Mouse (Mus musculus): Measurements from ENCODE around the gene Cacnb2.

The Cacnb2 gene

GRCm38 (mm10) chr2:14787983-14788382 lies 185.1 kb downstream of the Cacnb2 start:
- DNase-seq = no peak

GRCm38 (mm10) chr2:14801446-14802046 lies 198.7 kb downstream of the Cacnb2 start:
- DNase-seq = no peak

DNA sequence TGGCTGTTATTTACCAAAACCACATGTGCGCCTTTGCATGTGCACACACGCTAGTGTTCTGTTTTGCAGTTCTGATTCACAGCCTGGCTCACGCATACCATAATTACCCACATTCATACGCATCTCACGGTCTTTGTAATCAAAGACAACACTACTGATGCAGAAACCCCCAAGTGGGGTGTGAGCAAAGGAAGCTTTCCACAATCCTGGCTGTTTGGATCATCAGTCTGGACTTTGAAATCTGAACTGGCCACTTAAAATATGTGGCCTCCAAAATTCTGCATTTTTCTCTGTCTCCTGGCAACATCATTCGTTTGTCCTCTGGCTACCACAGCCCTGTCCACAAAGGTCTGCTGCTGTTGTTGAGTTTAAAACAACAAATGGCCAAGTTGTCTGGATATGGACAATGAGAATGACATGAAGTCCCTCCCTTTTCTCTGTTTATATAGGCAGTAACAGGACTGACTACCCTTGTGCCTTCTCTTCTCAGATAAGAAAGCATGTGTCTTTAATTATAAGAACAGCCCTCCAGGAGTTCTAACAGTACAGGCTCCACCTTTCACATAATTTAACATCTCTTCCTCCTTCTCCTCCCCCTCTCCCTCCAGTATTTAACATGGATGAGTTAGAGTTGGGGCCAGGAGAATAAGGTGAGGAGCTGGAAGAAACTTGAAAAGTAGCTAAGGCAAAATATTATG lies 204.9 kb downstream of the Cacnb2 start:
- DNase-seq = no peak

DNA sequence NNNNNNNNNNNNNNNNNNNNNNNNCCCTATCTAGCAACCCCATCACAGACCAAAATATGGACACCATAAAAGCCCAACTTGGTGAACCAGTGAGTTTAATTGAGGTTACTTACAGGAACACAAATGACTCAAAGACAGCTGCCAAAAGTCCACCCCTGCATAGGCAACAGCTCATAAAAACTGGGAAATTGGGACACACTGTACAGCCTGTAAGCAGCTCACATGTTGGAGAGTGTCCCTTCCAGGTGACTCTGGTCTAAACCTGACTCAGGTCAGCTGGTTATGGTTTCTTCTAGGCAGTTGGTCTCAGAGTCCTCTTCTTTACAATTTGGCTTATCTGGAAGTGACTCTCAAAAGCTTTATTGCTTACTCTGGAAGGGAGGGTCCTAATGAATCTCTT lies 212.1 kb downstream of the Cacnb2 start:
- DNase-seq = no peak

DNA sequence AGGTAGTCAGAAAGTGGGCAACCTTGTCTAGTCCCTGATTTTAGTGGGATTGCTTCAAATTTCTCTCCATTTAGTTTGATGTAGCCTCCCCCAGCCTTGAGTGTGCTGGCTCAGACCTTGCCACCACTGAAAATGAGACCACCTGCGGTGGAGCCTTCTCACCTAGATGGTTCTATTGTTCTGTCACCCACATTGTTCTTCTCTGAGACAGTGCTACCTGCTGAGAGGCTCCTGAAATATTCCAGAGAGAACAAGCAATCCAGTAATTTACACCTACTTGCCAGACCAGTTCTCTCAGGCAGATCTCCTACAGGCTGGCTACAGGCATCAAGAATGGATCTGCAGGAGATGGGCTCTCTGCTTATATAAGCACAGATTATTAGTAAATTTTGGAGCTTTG lies 215.8 kb downstream of the Cacnb2 start:
- DNase-seq = no peak

GRCm38 (mm10) chr2:14820946-14821345 lies 218.1 kb downstream of the Cacnb2 start:
- no peak for DNase-seq

- DNase-seq = no peak
Measured at GRCm38 (mm10) chr2:14823105-14823504, 220.2 kb downstream of the Cacnb2 start.

DNA sequence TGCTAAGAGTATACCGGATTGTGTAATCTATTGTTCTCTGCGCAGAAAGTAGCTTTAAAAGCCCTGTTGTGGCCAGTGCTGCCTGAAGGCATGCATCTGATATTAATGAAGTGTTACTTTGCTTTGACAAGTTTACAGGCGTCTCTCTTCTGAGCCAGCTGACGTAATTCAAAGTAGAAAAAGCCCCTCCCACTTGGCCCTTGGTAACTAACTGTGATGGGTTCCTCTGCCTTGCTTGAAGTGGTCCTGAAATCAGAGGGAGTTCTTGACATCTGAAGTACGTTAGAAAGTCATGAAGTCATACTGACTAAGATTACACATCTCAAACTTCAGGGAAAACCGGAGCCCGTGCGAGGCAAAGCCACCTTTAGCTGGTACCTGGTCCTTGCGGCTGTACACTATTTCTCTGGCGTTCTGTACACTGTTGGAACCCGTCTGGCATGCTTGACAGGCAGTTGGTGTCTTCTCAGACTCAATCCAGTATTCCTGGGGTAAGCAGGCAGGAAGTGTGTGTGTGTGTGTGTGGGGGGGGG lies 221.0 kb downstream of the Cacnb2 start:
- peak; percentile 26 for DNase-seq

DNA sequence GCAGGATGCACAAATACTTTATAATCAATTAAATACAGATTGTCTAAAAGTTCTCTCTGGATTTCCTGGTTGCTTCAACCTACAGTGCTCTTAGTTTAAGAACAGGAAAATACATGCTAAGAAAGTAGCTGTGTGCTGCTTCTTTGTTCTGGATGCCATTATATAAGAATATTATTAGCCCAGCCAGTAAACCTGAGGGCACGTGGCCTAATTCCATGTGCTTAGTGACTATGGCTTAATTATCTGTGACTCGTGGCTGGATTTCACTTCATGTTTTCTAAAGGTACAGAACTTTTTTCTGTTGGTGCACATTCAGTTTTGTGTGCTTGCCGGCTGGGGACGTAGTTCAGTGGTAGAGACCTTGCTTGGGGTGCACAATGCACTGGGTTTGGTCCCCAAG lies 222.3 kb downstream of the Cacnb2 start:
- DNase-seq = no peak

- DNase-seq = no peak
Measured at GRCm38 (mm10) chr2:14829451-14829850, 226.6 kb downstream of the Cacnb2 start.

- DNase-seq = no peak
Measured at GRCm38 (mm10) chr2:14831308-14831707, 228.4 kb downstream of the Cacnb2 start.

GRCm38 (mm10) chr2:14834700-14835317 lies 231.9 kb downstream of the Cacnb2 start:
- peak; percentile 4 for DNase-seq

DNA sequence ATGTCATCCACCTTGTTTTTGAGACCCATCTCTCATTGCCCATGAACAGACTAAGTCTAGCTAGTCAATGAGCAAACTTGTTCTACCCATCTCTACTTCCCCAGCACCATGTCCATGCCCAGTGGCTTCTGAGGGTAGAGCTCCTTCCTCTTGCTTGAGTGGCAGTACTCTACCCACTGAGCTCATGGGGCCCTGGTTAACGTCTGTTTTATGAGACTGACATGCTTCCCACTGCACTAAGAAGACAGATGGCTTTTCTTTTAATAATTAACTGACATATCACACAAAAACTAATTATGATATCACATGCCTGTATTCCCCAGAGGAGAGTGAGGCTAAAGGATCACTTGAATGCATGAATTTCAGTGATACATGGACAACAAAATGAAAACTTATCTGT lies 238.4 kb downstream of the Cacnb2 start:
- DNase-seq = no peak

GRCm38 (mm10) chr2:14846727-14847126 lies 243.8 kb downstream of the Cacnb2 start:
- DNase-seq = no peak

GRCm38 (mm10) chr2:14847188-14847587 lies 244.3 kb downstream of the Cacnb2 start:
- no peak for DNase-seq

DNA sequence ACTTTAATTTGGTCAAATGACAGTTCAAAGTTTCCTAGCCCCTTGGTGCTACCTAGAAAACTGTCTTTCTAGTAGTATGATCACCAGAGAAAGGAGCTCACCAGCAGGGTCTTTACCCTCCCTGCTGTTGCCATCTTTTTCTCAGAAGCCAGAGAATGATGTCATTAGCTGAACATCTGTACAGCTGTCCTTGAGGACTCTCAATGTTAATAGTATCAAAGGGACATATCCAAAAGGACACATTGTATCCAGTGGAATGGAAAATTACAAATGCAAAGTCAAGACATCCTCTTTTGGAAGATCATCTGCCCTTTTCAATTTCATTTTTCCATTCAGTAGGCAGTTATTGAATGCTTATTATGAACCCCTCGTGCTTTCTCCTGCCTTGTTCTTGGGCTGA lies 247.9 kb downstream of the Cacnb2 start:
- DNase-seq = no peak

- peak; percentile 7 for DNase-seq
Measured at GRCm38 (mm10) chr2:14851383-14851782, 248.5 kb downstream of the Cacnb2 start.

GRCm38 (mm10) chr2:14854054-14854453 lies 251.2 kb downstream of the Cacnb2 start:
- DNase-seq = no peak

GRCm38 (mm10) chr2:14858301-14858700 lies 255.4 kb downstream of the Cacnb2 start:
- DNase-seq = no peak

DNA sequence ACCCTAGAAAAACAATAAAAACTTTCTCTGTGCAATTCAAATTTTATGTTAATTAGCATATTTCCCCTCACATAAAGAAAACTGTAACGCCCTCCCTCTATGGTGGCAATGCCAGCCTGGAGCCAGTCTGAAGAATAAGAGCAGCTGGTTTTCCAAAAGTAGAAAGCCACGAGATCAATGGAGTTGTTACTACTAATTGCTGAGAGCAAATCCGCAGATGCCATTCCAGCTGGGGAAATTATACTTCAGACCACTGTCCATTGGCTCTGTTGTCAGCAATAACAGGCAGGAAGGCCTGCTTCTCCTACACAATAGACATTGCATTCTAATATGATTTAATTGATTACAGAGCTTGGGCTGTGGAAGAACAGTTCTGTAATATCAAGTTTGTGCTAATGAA lies 257.5 kb downstream of the Cacnb2 start:
- no peak for DNase-seq

GRCm38 (mm10) chr2:14861613-14862012 lies 258.7 kb downstream of the Cacnb2 start:
- no peak for DNase-seq

GRCm38 (mm10) chr2:14862981-14863380 lies 260.1 kb downstream of the Cacnb2 start:
- no peak for DNase-seq

DNA sequence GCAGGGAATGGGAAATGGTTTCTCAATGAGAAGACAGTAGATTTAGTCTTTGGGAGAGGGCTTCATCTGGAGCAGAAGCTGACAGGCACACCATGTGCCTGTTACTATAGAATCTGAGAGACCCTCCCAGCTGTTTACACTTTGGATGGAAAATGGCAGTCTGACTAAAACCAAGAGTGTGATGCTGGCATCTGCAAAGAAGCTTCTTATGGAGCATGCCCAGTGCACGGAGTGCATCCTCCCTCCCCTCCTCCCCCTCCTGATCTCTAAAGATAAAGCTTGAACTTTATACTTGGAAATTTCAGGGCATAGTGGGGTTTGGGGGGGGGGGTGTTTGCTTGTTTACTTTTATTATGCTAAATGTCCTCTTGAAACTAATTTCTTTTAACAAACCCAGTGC lies 270.2 kb downstream of the Cacnb2 start:
- no peak for DNase-seq

- peak; percentile 12 for DNase-seq
Measured at GRCm38 (mm10) chr2:14873701-14874181, 270.9 kb downstream of the Cacnb2 start.
